Mouse (Mus musculus): ENCODE data around the gene Ptgfrn. TPM values are rescaled to one million over a fixed set of nuclear protein-coding genes. Genes with fewer than 3 reads are reported as not detected.

The Ptgfrn gene
- total and polyA plus RNA-seq, 3 experiments = 18.5 to 25.1 (median 19.4) TPM

DNA sequence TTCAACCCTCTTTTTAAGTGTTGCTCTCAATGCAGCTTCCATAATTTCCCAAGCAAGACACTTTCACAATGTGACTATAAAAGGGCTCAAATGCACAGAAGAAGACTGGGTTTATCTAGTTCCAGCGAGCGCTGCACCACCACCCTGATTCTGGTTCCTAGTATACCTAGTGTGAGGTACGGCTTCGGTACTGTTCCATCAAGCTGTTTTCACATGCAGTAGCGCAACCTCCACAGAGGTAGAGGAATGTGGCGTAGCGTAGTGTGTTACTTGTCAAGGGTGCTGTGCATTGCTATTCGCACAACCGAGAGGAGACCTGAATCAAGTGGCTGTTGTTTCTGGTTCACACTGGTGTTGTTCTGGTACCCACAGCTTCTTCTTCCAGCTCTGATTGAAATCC, 24.8 kb upstream of the Ptgfrn start:
- WGBS = 97% methylated on average over 9 of the region's 9 CpGs
- Histone ChIP-seq H3K79me2 (replicated peaks; ENCODE audit: control insufficient read depth, insufficient read depth, low read length) (no peaks in the 10 kb centered on the region), H3K9ac (ENCODE audit: low read depth, low read length) (no peak overlapping the region), H3K36me3 (ENCODE audit: control insufficient read depth, insufficient read depth, low read length) (0 out of 2 replicates have a peak, but pooled peaks cover 2% of the 10 kb centered on the region), H3K27me3 (ENCODE audit: control insufficient read depth, insufficient read depth, low read length) (no peaks in the 10 kb centered on the region), H3K4me1 (ENCODE audit: control insufficient read depth, insufficient read depth, low read length) (peaks cover 4% of the 10 kb centered on the region), H3K4me3 (no peak overlapping the region), H3K27ac (no peak overlapping the region)
- intact Hi-C loops (cut with DNase I) = no loop called here
- no peak for TF ChIP-seq CTCF (IDR thresholded peaks at IDR 0.05)
- no peak for TF ChIP-seq POLR2A (IDR thresholded peaks at IDR 0.05; ENCODE audit: insufficient read depth, low read depth, low read length)
- no peak for TF ChIP-seq EP300 (IDR thresholded peaks at IDR 0.05; ENCODE audit: insufficient read depth, low read depth, low read length)
- no peak for DNase-seq

DNA sequence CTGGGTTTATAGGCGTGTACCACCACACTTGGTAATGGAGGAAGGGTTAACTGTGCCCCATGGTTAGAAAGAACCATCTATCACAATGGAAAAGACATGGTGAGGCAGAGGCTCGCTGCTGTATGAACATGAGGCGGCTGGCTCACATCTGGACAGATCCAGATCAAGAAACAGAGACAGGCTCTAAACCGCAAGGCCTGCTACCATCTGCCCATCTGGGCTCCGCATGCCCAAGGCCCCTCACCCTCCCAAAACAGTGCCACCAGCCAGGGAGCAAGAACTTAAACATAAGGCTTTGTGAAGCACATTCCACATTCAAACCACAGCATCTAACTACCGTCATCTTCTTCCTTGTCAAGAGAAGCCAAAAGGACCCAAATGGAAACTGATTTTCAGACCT, 22.9 kb upstream of the Ptgfrn start:
- Histone ChIP-seq H3K4me3 (no peak overlapping the region), H3K9ac (ENCODE audit: low read depth, low read length) (no peak overlapping the region), H3K27ac (no peak overlapping the region), H3K79me2 (replicated peaks; ENCODE audit: control insufficient read depth, insufficient read depth, low read length) (no peaks in the 10 kb centered on the region), H3K4me1 (ENCODE audit: control insufficient read depth, insufficient read depth, low read length) (peaks cover 7% of the 10 kb centered on the region), H3K27me3 (ENCODE audit: control insufficient read depth, insufficient read depth, low read length) (no peaks in the 10 kb centered on the region), H3K36me3 (ENCODE audit: control insufficient read depth, insufficient read depth, low read length) (0 out of 2 replicates have a peak, but pooled peaks cover 3% of the 10 kb centered on the region)
- no peak for TF ChIP-seq POLR2A (IDR thresholded peaks at IDR 0.05; ENCODE audit: insufficient read depth, low read depth, low read length)
- no peak for TF ChIP-seq EP300 (IDR thresholded peaks at IDR 0.05; ENCODE audit: insufficient read depth, low read depth, low read length)
- no peak for TF ChIP-seq CTCF (IDR thresholded peaks at IDR 0.05)
- WGBS = 97% methylated on average over 6 of the region's 6 CpGs
- intact Hi-C loops (cut with DNase I) = no loop called here
- DNase-seq = no peak

DNA sequence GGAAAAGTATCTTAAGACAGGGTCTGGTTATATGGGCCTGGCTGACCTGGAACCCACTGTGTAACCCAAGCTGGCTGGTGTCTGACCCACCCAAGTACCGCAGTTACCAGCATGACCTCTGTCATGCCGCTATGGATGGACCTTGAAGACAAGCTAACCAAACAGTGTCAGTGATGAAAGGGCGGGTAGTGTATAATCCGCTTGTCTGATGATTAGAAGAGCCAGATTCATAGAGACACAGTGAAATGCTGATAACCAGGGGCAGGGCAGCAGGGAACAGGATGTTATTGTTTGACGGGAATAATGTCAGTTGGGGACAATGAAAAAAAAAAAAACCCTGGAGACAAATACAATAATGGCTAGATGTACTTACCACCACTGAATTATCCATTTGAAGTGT, 21.7 kb upstream of the Ptgfrn start:
- Histone ChIP-seq H3K4me3 (no peak overlapping the region), H3K79me2 (replicated peaks; ENCODE audit: control insufficient read depth, insufficient read depth, low read length) (no peaks in the 10 kb centered on the region), H3K36me3 (ENCODE audit: control insufficient read depth, insufficient read depth, low read length) (0 out of 2 replicates have a peak, but pooled peaks cover 3% of the 10 kb centered on the region), H3K27ac (peak overlapping the region; percentile 38), H3K9ac (ENCODE audit: low read depth, low read length) (no peak overlapping the region), H3K4me1 (ENCODE audit: control insufficient read depth, insufficient read depth, low read length) (peaks cover 7% of the 10 kb centered on the region), H3K27me3 (ENCODE audit: control insufficient read depth, insufficient read depth, low read length) (no peaks in the 10 kb centered on the region)
- no peak for DNase-seq
- intact Hi-C loops (cut with DNase I) = loop anchor here (2.0 kb wide), 2 partner anchors 149 to 161 kb away; no protein-coding TSS in a partner anchor
- TF ChIP-seq EP300 (IDR thresholded peaks at IDR 0.05; ENCODE audit: insufficient read depth, low read depth, low read length) = no peak
- no peak for TF ChIP-seq POLR2A (IDR thresholded peaks at IDR 0.05; ENCODE audit: insufficient read depth, low read depth, low read length)
- TF ChIP-seq CTCF (IDR thresholded peaks at IDR 0.05) = no peak
- WGBS = 43% methylated on average over 5 of the region's 5 CpGs

DNA sequence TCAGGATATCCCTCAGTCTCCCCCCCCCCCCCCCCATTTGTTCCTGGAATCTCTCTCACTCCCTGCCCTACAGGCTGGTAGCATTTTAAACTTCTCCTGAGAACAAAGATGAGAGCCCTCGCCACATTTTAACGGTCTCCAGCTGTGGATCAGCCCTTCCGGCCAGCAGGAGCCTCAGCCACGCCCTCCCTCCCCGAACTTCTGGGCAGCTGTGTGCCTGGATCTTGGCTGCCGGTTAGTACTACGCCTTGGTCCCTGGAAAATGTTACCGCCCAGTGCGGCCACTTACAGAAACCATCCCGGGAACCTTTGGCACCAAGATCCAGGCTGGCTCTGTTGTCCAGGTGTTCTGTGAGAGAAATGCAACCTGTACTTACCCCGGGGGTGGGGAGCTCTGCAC, 20.4 kb upstream of the Ptgfrn start:
- intact Hi-C loops (cut with DNase I) = loop anchor here (2.0 kb wide), 2 partner anchors 150 to 162 kb away; no protein-coding TSS in a partner anchor
- 0 out of 2 replicates have a peak, but pooled peaks cover 3% of the 10 kb centered on the region for H3K36me3 ChIP-seq (ENCODE audit: control insufficient read depth, insufficient read depth, low read length)
- H3K9ac ChIP-seq (ENCODE audit: low read depth, low read length) = 0 out of 2 replicates have a peak overlapping the region, but pooled peaks have one; percentile 12
- peaks cover 7% of the 10 kb centered on the region for H3K4me1 ChIP-seq (ENCODE audit: control insufficient read depth, insufficient read depth, low read length)
- no peaks in the 10 kb centered on the region for H3K79me2 ChIP-seq (replicated peaks; ENCODE audit: control insufficient read depth, insufficient read depth, low read length)
- peak; percentile 77 to 83 for DNase-seq
- WGBS = 3% methylated on average over 11 of the region's 11 CpGs
- H3K27ac ChIP-seq = peak overlapping the region; percentile 71
- H3K27me3 ChIP-seq (ENCODE audit: control insufficient read depth, insufficient read depth, low read length) = no peaks in the 10 kb centered on the region
- no peak overlapping the region; the same call in 1 of the 2 replicates for H3K4me3 ChIP-seq
- 0 out of 2 replicates have a peak, but pooled peaks have one; percentile 14 for TF ChIP-seq POLR2A (IDR thresholded peaks at IDR 0.05; ENCODE audit: insufficient read depth, low read depth, low read length)
- 0 out of 2 replicates have a peak, but pooled peaks have one; percentile 63 for TF ChIP-seq EP300 (IDR thresholded peaks at IDR 0.05; ENCODE audit: insufficient read depth, low read depth, low read length)
- no peak for TF ChIP-seq CTCF (IDR thresholded peaks at IDR 0.05)

- Histone ChIP-seq H3K27me3 (ENCODE audit: control insufficient read depth, insufficient read depth, low read length) (no peaks in the 10 kb centered on the region), H3K4me3 (no peak overlapping the region), H3K36me3 (ENCODE audit: control insufficient read depth, insufficient read depth, low read length) (0 out of 2 replicates have a peak, but pooled peaks cover 3% of the 10 kb centered on the region), H3K79me2 (replicated peaks; ENCODE audit: control insufficient read depth, insufficient read depth, low read length) (no peaks in the 10 kb centered on the region), H3K4me1 (ENCODE audit: control insufficient read depth, insufficient read depth, low read length) (peaks cover 7% of the 10 kb centered on the region), H3K27ac (no peak overlapping the region; the same call in 1 of the 2 replicates), H3K9ac (ENCODE audit: low read depth, low read length) (no peak overlapping the region)
- WGBS = 69% methylated on average over 3 of the region's 3 CpGs
- DNase-seq = no peak
- intact Hi-C loops (cut with DNase I) = loop anchor here (2.0 kb wide), 2 partner anchors 151 to 163 kb away; no protein-coding TSS in a partner anchor
- TF ChIP-seq POLR2A (IDR thresholded peaks at IDR 0.05; ENCODE audit: insufficient read depth, low read depth, low read length) (no peak), CTCF (IDR thresholded peaks at IDR 0.05) (no peak), EP300 (IDR thresholded peaks at IDR 0.05; ENCODE audit: insufficient read depth, low read depth, low read length) (no peak)
Measured at GRCm38 (mm10) chr3:101129620-101130019, 19.5 kb upstream of the Ptgfrn start.

DNA sequence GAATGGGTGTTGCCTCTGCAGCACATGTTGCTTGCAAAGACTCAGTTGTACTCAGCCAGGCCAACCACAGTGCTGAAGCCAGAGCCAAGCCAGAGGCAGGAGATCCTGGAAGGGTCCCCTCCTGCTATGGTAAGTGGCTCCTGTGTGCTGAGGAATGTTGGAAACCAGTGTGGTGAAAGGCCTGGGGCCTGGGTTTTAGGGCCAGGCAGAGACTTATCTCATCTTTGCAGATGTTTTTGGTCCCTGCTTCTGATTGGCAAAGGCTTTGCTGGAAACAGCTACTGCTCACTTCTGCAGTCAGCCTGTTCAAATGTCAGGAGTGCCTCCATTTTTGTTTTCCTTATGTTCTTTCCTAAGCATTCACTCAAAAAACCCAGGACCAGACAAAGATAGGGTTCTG, 19.0 kb upstream of the Ptgfrn start:
- H3K79me2 ChIP-seq (replicated peaks; ENCODE audit: control insufficient read depth, insufficient read depth, low read length) = no peaks in the 10 kb centered on the region
- no peaks in the 10 kb centered on the region for H3K27me3 ChIP-seq (ENCODE audit: control insufficient read depth, insufficient read depth, low read length)
- no peak overlapping the region for H3K27ac ChIP-seq
- H3K4me1 ChIP-seq (ENCODE audit: control insufficient read depth, insufficient read depth, low read length) = peaks cover 7% of the 10 kb centered on the region
- no peak overlapping the region for H3K4me3 ChIP-seq
- intact Hi-C loops (cut with DNase I) = no loop called here
- 0 out of 2 replicates have a peak, but pooled peaks cover 3% of the 10 kb centered on the region for H3K36me3 ChIP-seq (ENCODE audit: control insufficient read depth, insufficient read depth, low read length)
- TF ChIP-seq EP300 (IDR thresholded peaks at IDR 0.05; ENCODE audit: insufficient read depth, low read depth, low read length) = no peak
- TF ChIP-seq POLR2A (IDR thresholded peaks at IDR 0.05; ENCODE audit: insufficient read depth, low read depth, low read length) = no peak
- TF ChIP-seq CTCF (IDR thresholded peaks at IDR 0.05) = no peak
- H3K9ac ChIP-seq (ENCODE audit: low read depth, low read length) = no peak overlapping the region
- DNase-seq = no peak
